Comparison of ENCODE assay signal across 9 mouse cellular contexts in the genomic region with DNA sequence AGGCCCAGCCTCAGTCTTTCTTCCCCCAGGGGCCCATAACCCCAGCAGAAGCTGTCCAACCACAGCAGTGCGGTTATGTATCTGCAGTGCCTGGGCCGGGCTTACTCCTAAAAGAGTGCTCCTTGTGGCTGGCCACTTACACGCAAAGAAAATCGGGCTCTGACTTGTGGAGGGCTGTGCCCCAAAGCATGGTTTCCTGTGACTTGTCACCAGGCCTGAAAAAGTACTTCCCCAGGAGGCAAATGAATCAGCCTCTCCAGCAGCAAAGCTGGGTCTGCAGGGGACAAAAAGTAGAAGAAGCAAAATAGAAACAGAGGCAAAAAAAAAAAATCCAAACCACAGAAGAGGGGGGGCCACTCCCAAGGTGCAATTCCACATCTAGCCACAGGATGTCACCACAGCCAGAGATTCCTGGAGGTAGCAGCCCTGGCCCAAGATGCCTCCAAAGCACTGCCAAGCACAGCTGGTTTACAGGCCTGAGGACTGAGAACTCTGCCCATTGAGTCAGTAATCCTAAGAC. TPM values are rescaled to one million over a fixed set of nuclear protein-coding genes. Genes with fewer than 3 reads are reported as not detected.
DNase-seq lines count a peak whose midpoint lies in the region; ATAC-seq and TF ChIP-seq lines count a peak whose summit lies in the region.
"Had no signal": no experiment of that assay in that cellular context is flagged by ENCODE, and none has a peak within 500 bp of the region (broad histone marks: within the 10 kb centered on the region; RNA-seq: fewer than 3 reads in every experiment).

No protein-coding gene starts in this region.

- peaks cover 9% of the 10 kb centered on the region for H3K4me1 ChIP-seq in G1E (ENCODE audit: insufficient read depth, low read depth, low read length)

- peak; percentile 33 for DNase-seq in G1E (ENCODE audit: low spot score)
- peak; percentile 81 for DNase-seq in brain, embryonic 14.5 days (ENCODE audit: low read depth)
- DNase-seq in heart, postnatal 36 days, result peak; percentile 78 to 79
- peak; percentile 73 for DNase-seq in layer of hippocampus, adult 9-10 months (ENCODE audit: low spot score)
- DNase-seq in lung, postnatal 10 days, result peak; percentile 91
- peak; percentile 37 for DNase-seq in retina, adult 2 months (ENCODE audit: low read depth, low spot score)
- peak; percentile 90 for DNase-seq in thymus, postnatal 4 days

- H3K27me3 ChIP-seq in G1E (ENCODE audit: insufficient read depth, low read length), result peaks cover 64% of the 10 kb centered on the region

- intact Hi-C loops in heart, postnatal 36 days (cut with DNase I), result loop anchor here (1.0 to 5.0 kb wide), 2 partner anchors 20 to 277 kb away; no protein-coding TSS in a partner anchor

- no peaks in the 10 kb centered on the region for H3K36me3 ChIP-seq in G1E (replicated peaks)

- no peak for ATAC-seq in G1E (ENCODE audit: extremely low read depth, insufficient number of reproducible peaks, low FRiP score, poor library complexity, severe bottlenecking)
- ATAC-seq in erythroblast, adult 5-6 weeks (replicated peaks; ENCODE audit: low FRiP score, poor library complexity, severe bottlenecking), result peak; percentile 61

- no peak for TF ChIP-seq POLR2A in brain, embryonic 14.5 days (IDR thresholded peaks at IDR 0.05; ENCODE audit: borderline replicate concordance, extremely low read depth, insufficient read depth, insufficient read length, poor library complexity, severe bottlenecking)

- peak; percentile 52; the same call in 1 of the 2 replicates for TF ChIP-seq CTCF in G1E (IDR thresholded peaks at IDR 0.05; ENCODE audit: low read depth, low read length)
- peak; percentile 92 for TF ChIP-seq CTCF in brain, embryonic 14.5 days (IDR thresholded peaks at IDR 0.05; ENCODE audit: borderline replicate concordance, extremely low read depth, insufficient read depth, insufficient read length)

- no peaks in the 10 kb centered on the region for H3K9me3 ChIP-seq in G1E (replicated peaks)

- no peak overlapping the region for H3K4me3 ChIP-seq in G1E (ENCODE audit: low read depth, low read length)
- H3K4me3 ChIP-seq: myocyte had no signal

RNA-seq across cellular contexts. Expression of gene Kif23, which starts 18.9 kb away (rescaled TPM):
- 280 and 288 TPM in 2 replicates for total RNA-seq in G1E (2014; fragmentation: Nextera tagmentation)
- 188 and 271 TPM in 2 replicates for total RNA-seq in G1E (2017)
- 36.0 and 48.7 TPM in 2 replicates for polyA plus RNA-seq in G1E (2012)
- polyA plus RNA-seq in brain, embryonic 14.5 days (2012; rRNA removed), result 23.1 and 26.4 TPM in 2 replicates
- total RNA-seq in erythroblast, adult 5-6 weeks (2015; ENCODE audit: low replicate concordance), result 67.1 and 70.2 TPM in 2 replicates
- 131 and 155 TPM in 2 replicates for total RNA-seq in erythroblast, adult 5-6 weeks (2017; ENCODE audit: low replicate concordance)
- 1 to 10 TPM; 1.7 to 2.4 TPM for total RNA-seq in heart, postnatal 36 days (2021)

RNA-seq across cellular contexts. Expression of gene Rplp1, which starts 51.1 kb away (rescaled TPM):
- total RNA-seq in G1E (2014; fragmentation: Nextera tagmentation) (2,957 and 3,127 TPM in 2 replicates), G1E (2017) (4,483 and 5,713 TPM in 2 replicates)
- 43,340 and 52,062 TPM in 2 replicates for polyA plus RNA-seq in G1E (2012)
- 4,229 and 5,499 TPM in 2 replicates for polyA plus RNA-seq in brain, embryonic 14.5 days (2012; rRNA removed)
- 655 and 829 TPM in 2 replicates for total RNA-seq in erythroblast, adult 5-6 weeks (2015; ENCODE audit: low replicate concordance)
- 835 and 981 TPM in 2 replicates for total RNA-seq in erythroblast, adult 5-6 weeks (2017; ENCODE audit: low replicate concordance)
- total RNA-seq in heart, postnatal 36 days (2021), result 1,000 to 10,000 TPM; 1,412 to 1,619 TPM

Comparison
In these comparisons a context has a peak if more than half of its experiments do, and no peak if none do; other contexts are left out.
1. DNase-seq: peak in every context shown above with its lines; median percentile 91 in lung, postnatal 10 days; 90 in thymus, postnatal 4 days; 81 in brain, embryonic 14.5 days; 78 in heart, postnatal 36 days; 73 in layer of hippocampus, adult 9-10 months; 37 in retina, adult 2 months; 33 in G1E.
2. RNA of gene Kif23, which starts 18.9 kb away (total RNA-seq): 188 to 288 TPM in G1E and 67.1 to 155 TPM in erythroblast, adult 5-6 weeks; 1.7 to 2.4 TPM in heart, postnatal 36 days; every median in the first group is over 10 times any median in the second.